Mouse (Mus musculus): ENCODE results near the gene Brix1. TPM values are rescaled to one million over a fixed set of nuclear protein-coding genes. Genes with fewer than 3 reads are reported as not detected.

Gene Brix1
- polyA plus RNA-seq, 1 experiment from 2014 or later, result 83.9 TPM

DNA sequence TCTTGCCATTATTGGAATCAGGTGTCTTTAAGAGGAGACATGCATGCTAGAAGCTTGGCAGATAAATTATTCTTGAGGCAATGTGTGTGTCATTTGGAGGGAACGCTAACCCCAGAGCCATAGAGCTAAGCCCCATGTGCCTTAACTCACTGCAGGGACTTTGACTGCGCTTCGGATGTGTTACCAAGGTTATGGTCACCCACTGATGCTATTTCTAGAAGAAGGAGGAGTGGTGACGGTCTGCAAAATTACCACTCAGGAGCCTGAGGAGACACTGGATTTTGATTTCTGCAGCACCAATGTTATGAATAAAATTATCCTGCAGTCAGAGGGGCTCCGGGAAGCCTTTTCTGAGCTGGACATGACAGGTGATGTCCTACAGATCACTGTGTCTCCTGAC, 4.4 kb upstream of the Brix1 start:
- Histone ChIP-seq H3K27ac (no peak overlapping the region), H3K9me3 (no peaks in the 10 kb centered on the region), H3K36me3 (peaks cover 16% of the 10 kb centered on the region; the same call in 1 of the 2 replicates), H3K27me3 (replicated peaks) (no peaks in the 10 kb centered on the region), H3K4me3 (replicated peaks) (no peak overlapping the region), H3K4me2 (no peak overlapping the region), H3K4me1 (0 out of 2 replicates have a peak, but pooled peaks cover 5% of the 10 kb centered on the region), H3K9ac (no peak overlapping the region)
- ATAC-seq (ENCODE audit: insufficient read depth, low FRiP score, low read depth), result no peak
- 92% methylated on average over 5 of the region's 5 CpGs for WGBS

DNA sequence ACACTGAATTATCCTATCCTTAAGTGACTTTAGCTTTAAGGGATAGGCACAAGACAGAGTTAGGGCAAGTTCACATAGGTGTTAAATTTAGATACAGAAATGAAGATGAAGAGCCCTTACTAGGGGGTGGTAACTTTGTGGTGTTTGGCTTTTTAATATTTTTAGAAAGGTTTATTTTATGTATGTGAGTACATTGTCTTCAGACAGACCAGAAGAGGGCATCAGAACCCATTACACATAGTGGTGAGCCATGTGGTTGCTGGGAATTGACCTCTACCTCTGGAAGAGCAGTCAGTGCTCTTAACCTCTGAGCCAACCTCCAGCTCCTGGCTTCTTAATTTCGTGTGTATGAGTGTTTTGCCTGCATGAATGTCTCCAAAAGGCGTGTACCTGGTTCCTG, 1.5 kb upstream of the Brix1 start:
- no peak overlapping the region for H3K9ac ChIP-seq
- no peak overlapping the region for H3K27ac ChIP-seq
- H3K27me3 ChIP-seq (replicated peaks), result no peaks in the 10 kb centered on the region
- 60% methylated on average over 2 of the region's 2 CpGs for WGBS
- H3K36me3 ChIP-seq, result peaks cover 12% of the 10 kb centered on the region; the same call in 1 of the 2 replicates
- H3K4me2 ChIP-seq, result peak overlapping the region; percentile 68
- 0 out of 2 replicates have a peak, but pooled peaks cover 8% of the 10 kb centered on the region for H3K4me1 ChIP-seq
- no peaks in the 10 kb centered on the region for H3K9me3 ChIP-seq
- no peak for ATAC-seq (ENCODE audit: insufficient read depth, low FRiP score, low read depth)
- H3K4me3 ChIP-seq (replicated peaks), result no peak overlapping the region; the same call in 1 of the 2 replicates

DNA sequence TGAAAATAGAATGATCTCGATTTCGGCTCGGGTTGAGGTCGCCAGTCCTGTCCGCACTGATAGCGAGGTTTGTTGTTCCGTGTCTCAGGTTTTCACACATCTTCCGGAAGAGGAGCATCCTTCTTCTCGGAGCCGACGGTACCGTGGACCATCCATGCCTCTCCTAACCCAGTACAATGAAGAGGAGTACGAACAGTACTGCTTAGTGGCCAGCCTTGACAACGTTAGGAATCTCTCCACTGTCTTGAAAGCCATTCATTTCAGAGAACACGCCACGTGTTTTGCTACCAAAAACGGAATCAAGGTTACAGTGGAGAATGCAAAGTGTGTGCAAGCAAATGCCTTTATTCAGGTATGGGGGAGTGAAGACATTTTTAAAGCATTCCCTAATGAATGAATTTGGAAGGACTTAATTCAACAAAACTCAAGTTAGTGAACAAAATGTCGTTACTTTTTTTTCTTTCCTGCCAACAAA, 655 bp upstream of the Brix1 start:
- Histone ChIP-seq H3K9me3 (no peaks in the 10 kb centered on the region), H3K9ac (peak overlapping the region; percentile 72), H3K4me3 (replicated peaks) (peak overlapping the region; percentile 87), H3K4me1 (0 out of 2 replicates have a peak, but pooled peaks cover 8% of the 10 kb centered on the region), H3K36me3 (peaks cover 6% of the 10 kb centered on the region; the same call in 1 of the 2 replicates), H3K27ac (peak overlapping the region; percentile 42), H3K27me3 (replicated peaks) (no peaks in the 10 kb centered on the region), H3K4me2 (peak overlapping the region; percentile 68)
- ATAC-seq (ENCODE audit: insufficient read depth, low FRiP score, low read depth), result no peak
- WGBS, result under 1% methylated on average over 18 of the region's 18 CpGs

DNA sequence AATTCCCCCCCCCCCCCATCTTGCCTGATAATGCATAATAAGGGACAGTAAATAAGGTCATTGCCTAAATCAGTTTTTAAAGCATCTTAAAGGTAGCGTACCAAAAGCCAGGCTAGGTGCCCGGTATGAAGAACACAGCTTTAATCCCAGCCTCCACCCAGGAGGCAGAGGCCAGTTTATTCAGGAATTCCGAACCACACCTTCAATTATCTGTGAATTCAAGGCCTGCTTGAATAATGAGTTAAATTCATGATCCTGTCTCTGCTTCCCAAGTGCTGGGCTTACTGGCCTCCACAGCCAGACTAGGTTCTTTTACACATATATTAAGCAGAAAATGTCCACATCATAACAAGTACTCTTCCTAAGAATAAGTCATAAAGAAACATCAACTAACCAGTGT, 14.8 kb downstream of the Brix1 start:
- peaks cover 13% of the 10 kb centered on the region; the same call in 1 of the 2 replicates for H3K4me1 ChIP-seq
- H3K36me3 ChIP-seq, result 0 out of 2 replicates have a peak, but pooled peaks cover 8% of the 10 kb centered on the region
- peak overlapping the region; percentile 80 for H3K4me2 ChIP-seq
- 16% methylated on average over 3 of the region's 3 CpGs for WGBS
- H3K9ac ChIP-seq, result no peak overlapping the region
- no peak for ATAC-seq (ENCODE audit: insufficient read depth, low FRiP score, low read depth)
- H3K9me3 ChIP-seq, result no peaks in the 10 kb centered on the region
- H3K4me3 ChIP-seq (replicated peaks), result peak overlapping the region; percentile 80
- H3K27ac ChIP-seq, result peak overlapping the region; percentile 82
- H3K27me3 ChIP-seq (replicated peaks), result no peaks in the 10 kb centered on the region

DNA sequence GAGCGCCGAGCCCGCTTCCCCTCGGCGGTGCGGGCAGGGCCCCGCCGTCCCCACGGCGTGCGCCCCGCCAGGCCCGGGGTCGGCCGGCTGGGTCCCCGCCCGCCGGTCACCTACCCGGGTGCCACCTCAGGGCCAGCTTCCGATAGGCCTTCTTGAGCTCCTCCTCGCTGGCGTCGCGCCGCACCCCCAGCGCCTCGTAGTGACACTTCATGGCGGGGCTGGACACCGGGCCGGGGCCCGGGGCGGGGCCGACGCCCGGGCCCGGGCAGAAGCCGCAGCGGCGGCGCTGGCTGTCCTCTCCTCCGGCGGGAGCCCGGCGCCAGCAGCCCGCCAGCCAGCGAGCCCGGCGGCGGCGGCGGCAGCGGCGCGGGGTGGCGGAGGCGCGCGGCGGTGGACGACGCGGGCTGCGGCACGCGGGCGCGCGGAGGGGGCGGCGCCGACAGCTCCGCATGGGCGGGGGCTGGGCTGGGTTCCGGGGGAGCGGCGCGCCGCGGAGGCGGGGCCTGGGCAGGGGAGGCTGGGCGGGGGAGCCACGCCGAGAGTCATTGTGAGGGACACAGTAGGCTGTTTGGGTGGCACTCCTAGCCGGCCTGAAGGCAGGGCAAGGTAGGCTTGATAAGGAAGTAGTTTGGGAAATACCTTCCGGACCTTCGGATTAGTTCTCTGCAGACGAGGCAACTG, 15.5 kb downstream of the Brix1 start, which contains the start of gene Dnajc21:
Gene Dnajc21 (minus strand): TSS at position 366 of the 681 bp plus-strand sequence.
- Histone ChIP-seq H3K27me3 (replicated peaks) (no peaks in the 10 kb centered on the region), H3K4me1 (peaks cover 13% of the 10 kb centered on the region; the same call in 1 of the 2 replicates), H3K4me2 (peak within 1 kb of the TSS; percentile 80), H3K4me3 (replicated peaks) (peak within 1 kb of the TSS; percentile 80), H3K36me3 (0 out of 2 replicates have a peak, but pooled peaks cover 1% of the 10 kb centered on the region), H3K9me3 (no peaks in the 10 kb centered on the region), H3K9ac (peak within 1 kb of the TSS; percentile 65), H3K27ac (peak within 1 kb of the TSS; percentile 82)
- ATAC-seq (ENCODE audit: insufficient read depth, low FRiP score, low read depth), result peak; percentile 96
- WGBS, result 0% methylated on average over 43 of the region's 87 CpGs

DNA sequence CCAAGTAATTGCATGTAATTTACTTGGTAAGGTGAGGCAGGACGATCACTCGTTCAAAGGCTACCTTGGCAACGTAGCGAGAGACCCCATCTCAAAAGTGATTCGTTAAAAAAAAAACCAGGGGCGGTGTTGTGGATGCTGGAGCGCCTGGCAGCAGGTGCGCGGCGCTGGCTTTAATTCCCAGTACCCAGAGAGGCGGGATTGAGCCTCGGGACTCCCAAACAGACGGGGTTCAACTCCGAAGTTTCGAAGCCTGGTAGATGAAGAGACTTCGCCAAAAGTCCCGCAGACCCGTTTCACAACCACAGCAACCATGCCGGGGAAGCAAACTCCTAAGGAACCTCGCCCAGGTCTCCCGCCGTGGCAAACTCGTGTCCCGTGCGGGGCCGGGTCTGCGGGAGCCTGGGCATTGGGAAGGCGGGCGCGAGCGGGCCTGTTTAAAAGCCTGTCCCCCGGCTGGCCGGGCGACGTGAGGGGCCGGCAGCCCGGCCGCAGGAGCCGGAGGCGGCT, 16.1 kb downstream of the Brix1 start:
- Histone ChIP-seq H3K27ac (peak overlapping the region; percentile 82), H3K4me2 (peak overlapping the region; percentile 80), H3K36me3 (no peaks in the 10 kb centered on the region), H3K4me1 (peaks cover 13% of the 10 kb centered on the region; the same call in 1 of the 2 replicates), H3K9ac (peak overlapping the region; percentile 65), H3K27me3 (replicated peaks) (no peaks in the 10 kb centered on the region), H3K9me3 (no peaks in the 10 kb centered on the region), H3K4me3 (replicated peaks) (peak overlapping the region; percentile 80)
- no peak for ATAC-seq (ENCODE audit: insufficient read depth, low FRiP score, low read depth)
- WGBS, result 1% methylated on average over 38 of the region's 40 CpGs

DNA sequence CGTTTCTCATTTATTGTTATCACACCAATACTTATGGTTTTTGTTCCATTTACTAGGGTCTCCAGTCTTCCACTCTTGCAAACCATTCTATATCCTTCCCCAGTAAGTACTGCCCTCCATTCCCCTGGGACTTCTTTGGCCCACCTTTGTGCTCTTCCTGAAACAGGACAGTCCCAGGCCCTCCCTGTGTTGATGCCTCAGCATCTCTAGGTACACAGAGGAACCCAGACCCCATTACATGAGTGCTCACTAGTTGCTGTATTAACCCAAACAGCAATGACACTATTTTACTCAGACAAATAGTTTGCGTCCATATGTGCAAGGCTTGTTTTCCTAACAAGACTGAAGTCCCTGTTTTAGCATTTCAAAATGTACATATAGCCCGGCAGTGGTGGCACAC, 17.0 kb downstream of the Brix1 start:
- H3K27ac ChIP-seq, result no peak overlapping the region
- ATAC-seq (ENCODE audit: insufficient read depth, low FRiP score, low read depth), result no peak

DNA sequence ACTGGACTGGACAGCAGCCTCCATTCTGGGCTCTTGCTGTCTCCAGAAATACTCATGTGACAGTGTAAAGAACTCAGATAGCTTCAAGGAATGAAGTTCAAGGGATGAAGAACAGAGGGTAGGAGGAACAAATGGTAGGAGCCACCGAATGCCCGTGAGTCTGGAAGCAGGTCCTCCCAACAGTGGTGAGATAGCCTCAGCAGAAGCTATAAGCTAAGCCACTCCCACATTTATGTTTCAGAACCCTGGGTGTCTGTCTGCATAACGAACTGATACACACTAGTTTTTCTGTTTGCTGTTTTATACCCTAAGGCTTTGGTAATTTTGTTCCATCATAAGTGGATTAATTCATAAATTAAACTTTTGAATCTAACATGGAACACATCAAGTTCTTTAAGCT, 21.1 kb downstream of the Brix1 start:
- Histone ChIP-seq H3K9me3 (no peaks in the 10 kb centered on the region), H3K27ac (no peak overlapping the region), H3K9ac (no peak overlapping the region), H3K27me3 (replicated peaks) (no peaks in the 10 kb centered on the region), H3K4me1 (peaks cover 12% of the 10 kb centered on the region; the same call in 1 of the 2 replicates), H3K36me3 (peaks cover 11% of the 10 kb centered on the region), H3K4me3 (replicated peaks) (no peak overlapping the region), H3K4me2 (no peak overlapping the region)
- 78% methylated on average over 3 of the region's 3 CpGs for WGBS
- ATAC-seq (ENCODE audit: insufficient read depth, low FRiP score, low read depth), result no peak

More for the DNA sequence above, 17.0 kb downstream of the Brix1 start:
- H3K9ac ChIP-seq, result no peak overlapping the region
- 73% methylated on average over 3 of the region's 3 CpGs for WGBS
- no peaks in the 10 kb centered on the region for H3K27me3 ChIP-seq (replicated peaks)
- no peaks in the 10 kb centered on the region for H3K9me3 ChIP-seq
- H3K4me2 ChIP-seq, result peak overlapping the region; percentile 80
- H3K36me3 ChIP-seq, result no peaks in the 10 kb centered on the region
- no peak overlapping the region; the same call in 1 of the 2 replicates for H3K4me3 ChIP-seq (replicated peaks)
- peaks cover 13% of the 10 kb centered on the region; the same call in 1 of the 2 replicates for H3K4me1 ChIP-seq

DNA sequence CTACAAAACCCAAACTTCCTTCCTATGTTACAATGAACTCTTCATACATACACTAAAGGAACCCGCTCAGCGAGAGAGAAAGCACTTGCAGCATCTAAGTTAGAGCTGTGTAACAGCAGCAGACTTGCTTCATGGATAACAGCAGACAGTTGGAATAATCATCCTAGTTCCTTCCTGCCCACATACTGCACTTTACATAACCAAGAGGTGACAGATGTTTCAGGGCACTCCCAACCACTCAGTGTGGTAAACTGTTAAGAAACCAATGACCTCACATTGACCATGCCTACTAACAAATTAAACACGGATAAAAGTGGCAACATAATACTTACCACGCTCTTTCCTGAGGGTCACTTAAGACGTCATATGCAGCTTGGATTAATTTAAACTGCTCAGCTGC, 22.2 kb downstream of the Brix1 start:
- Histone ChIP-seq H3K9me3 (no peaks in the 10 kb centered on the region), H3K27ac (no peak overlapping the region), H3K4me1 (peaks cover 6% of the 10 kb centered on the region; the same call in 1 of the 2 replicates), H3K4me2 (no peak overlapping the region), H3K4me3 (replicated peaks) (no peak overlapping the region), H3K9ac (no peak overlapping the region), H3K36me3 (peaks cover 15% of the 10 kb centered on the region), H3K27me3 (replicated peaks) (no peaks in the 10 kb centered on the region)
- ATAC-seq (ENCODE audit: insufficient read depth, low FRiP score, low read depth), result no peak
- 72% methylated on average over 5 of the region's 5 CpGs for whole genome bisulfite sequencing

DNA sequence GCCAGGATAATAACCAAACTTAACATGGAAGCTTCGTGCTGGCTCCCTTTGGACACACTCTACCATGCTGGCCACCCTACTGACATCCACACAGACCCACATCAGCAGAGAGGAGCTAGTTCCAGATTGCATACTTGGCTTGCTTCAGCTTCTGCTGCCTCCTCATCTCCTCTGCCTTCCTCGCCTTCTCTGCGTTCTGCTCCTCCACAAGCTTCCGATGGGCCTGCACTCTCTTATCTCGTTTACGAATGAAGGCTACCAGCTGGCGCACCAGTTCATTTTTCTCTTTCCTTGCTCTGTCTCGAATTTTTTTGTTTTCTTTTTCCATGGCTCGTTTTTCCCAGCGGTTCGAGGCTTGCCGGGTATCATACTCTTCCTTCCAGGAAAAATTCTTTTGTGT, 24.8 kb downstream of the Brix1 start:
- Histone ChIP-seq H3K4me1 (no peaks in the 10 kb centered on the region), H3K36me3 (peaks cover 22% of the 10 kb centered on the region), H3K9ac (no peak overlapping the region), H3K9me3 (no peaks in the 10 kb centered on the region), H3K27me3 (replicated peaks) (no peaks in the 10 kb centered on the region), H3K4me3 (replicated peaks) (no peak overlapping the region), H3K27ac (no peak overlapping the region), H3K4me2 (no peak overlapping the region)
- 74% methylated on average over 12 of the region's 12 CpGs for WGBS
- no peak for ATAC-seq (ENCODE audit: insufficient read depth, low FRiP score, low read depth)

DNA sequence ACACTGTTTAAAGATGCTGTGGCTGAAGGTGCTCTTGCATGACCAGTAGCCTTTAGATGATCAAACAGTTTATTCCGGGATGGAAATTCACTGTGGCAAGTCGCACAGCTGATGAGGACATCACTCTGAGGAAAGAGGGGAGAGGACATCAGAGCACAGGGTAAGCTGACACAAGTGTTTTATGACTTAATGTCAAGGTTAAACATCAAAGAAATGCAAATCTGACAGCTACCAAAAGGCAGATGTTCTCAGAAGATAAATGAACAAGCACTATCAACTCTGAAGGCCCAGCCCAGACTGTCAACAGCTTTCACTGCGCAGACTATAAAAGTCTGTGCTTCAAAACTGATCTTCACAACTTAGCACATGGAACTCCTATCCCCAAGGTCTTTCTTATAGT, 38.6 kb downstream of the Brix1 start:
- Histone ChIP-seq H3K36me3 (peaks cover 14% of the 10 kb centered on the region; the same call in 1 of the 2 replicates), H3K4me1 (no peaks in the 10 kb centered on the region), H3K27me3 (replicated peaks) (no peaks in the 10 kb centered on the region), H3K4me2 (no peak overlapping the region), H3K9me3 (no peaks in the 10 kb centered on the region), H3K27ac (no peak overlapping the region), H3K4me3 (replicated peaks) (no peak overlapping the region), H3K9ac (no peak overlapping the region)
- no peak for ATAC-seq (ENCODE audit: insufficient read depth, low FRiP score, low read depth)
- 81% methylated on average over 3 of the region's 3 CpGs for WGBS

DNA sequence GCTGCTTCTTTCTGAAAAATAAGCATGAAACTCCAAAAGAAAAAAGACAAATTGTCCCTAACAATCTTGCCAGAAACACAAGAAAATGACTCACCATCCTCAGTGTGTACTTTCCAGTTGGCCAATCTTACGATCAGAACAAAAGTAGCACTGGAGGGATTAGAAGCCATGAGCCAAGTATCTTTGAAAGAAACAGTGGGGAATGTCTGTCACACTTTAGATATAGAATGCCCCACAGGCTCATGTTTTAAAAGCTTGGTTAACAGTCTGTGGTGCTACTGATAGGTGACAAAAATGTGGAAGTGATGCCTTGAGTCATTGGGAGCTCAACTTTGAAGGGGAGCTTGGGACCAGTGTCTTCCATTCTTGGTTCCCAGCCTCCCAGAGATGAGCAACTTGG, 43.5 kb downstream of the Brix1 start:
- H3K4me2 ChIP-seq, result no peak overlapping the region
- no peak overlapping the region for H3K27ac ChIP-seq
- no peak for ATAC-seq (ENCODE audit: insufficient read depth, low FRiP score, low read depth)
- no peaks in the 10 kb centered on the region for H3K9me3 ChIP-seq
- H3K4me3 ChIP-seq (replicated peaks), result no peak overlapping the region
- peaks cover 6% of the 10 kb centered on the region; the same call in 1 of the 2 replicates for H3K36me3 ChIP-seq
- WGBS, result 93% methylated on average over 1 of the region's 1 CpGs
- no peaks in the 10 kb centered on the region for H3K4me1 ChIP-seq
- H3K9ac ChIP-seq, result no peak overlapping the region
- H3K27me3 ChIP-seq (replicated peaks), result no peaks in the 10 kb centered on the region

Measured in stomach, embryonic 15.5 days (tissue).